Mouse (Mus musculus): Measurements from ENCODE around the gene Gpr27.

DNA sequence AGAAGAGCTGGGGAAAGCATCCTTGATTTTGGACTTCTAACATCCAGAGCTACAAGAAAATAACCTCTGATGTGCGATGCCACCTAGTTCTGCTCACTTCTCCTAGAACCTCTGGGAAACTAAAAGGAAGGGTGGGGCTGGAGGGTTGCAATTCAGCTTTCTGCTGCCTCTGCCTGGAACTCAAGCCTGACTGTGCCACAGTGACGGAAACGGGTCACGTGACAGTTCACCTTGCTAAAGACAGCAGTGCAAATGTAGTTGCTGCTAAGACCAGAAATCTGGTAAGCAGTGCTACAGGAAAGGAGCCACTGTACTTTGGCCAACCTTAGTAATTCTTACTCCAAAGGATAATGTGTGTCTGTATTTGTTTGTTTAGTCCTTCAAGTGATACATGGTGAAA is 37.4 kb downstream of the Gpr27 start:
- no peak for TF ChIP-seq CTCF (IDR thresholded peaks at IDR 0.05; ENCODE audit: low read depth)
- TF ChIP-seq EP300 (IDR thresholded peaks at IDR 0.05; ENCODE audit: low read depth) = no peak
